Mouse (Mus musculus): ENCODE measurements at regions not wholly inside any gene's neighbourhood (a gene's known extent, or its start where the extent isn't known, plus 50 kb on each side); places are given as distances from the start of the nearest gene placed in this dataset.
"Not testable (repeated sequence)": the region's sequence is repeated elsewhere in the genome, so short reads cannot be mapped to it uniquely, and the experiment has no call there.

DNA sequence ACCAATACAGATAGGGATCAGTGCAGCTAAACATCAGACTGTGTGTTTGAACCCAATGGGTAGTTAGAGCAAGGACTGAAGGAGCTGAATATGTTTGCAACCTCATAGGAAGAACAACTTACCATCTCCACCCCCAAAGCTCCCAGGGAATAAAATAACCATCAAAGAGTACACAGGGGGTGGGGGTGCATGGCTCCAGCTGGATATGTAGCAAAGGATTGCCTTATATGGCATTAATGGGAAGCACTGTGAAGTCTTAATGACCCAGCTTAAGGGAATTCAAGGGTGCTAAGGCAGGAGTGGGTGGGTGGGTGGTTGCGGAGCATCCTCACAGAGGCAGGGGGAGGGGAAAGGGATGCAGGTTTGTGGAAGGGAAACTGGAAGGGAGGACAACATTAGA, 404.0 kb upstream of the Gm12887 start:
- Histone ChIP-seq H3K9me3 (peaks cover 81% of the 10 kb centered on the region), H3K9ac (no peak overlapping the region), H3K4me2 (no peak overlapping the region), H3K36me3 (no peaks in the 10 kb centered on the region), H3K4me1 (no peaks in the 10 kb centered on the region), H3K4me3 (no peak overlapping the region), H3K27ac (replicated peaks) (no peak overlapping the region), H3K27me3 (replicated peaks) (no peaks in the 10 kb centered on the region)
- WGBS = 67% methylated on average over 1 of the region's 1 CpGs
- no peak for ATAC-seq (ENCODE audit: extremely low read depth, insufficient number of reproducible peaks, low FRiP score, low TSS enrichment)

DNA sequence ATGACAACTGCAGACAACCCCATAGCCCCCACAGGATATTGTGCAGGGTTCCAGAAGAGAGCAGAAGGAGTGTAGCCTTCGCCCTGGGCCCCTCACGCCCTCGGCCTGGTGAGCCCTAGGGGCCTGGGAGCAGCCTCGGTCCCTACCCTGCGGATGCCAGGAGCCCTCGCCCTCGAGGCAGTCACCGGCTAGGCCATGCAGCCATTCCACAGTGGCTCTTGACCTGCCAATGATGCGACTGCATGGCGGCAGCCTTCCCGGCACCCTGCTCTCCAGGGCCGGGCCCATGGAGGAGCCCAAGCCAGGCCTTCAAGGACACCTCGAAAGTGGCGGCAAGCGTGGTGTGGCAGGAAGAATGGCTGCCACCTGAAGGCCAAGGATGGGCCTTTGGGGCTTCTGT, 401.0 kb upstream of the Gm12887 start:
- Histone ChIP-seq H3K4me3 (no peak overlapping the region), H3K9me3 (peaks cover 85% of the 10 kb centered on the region), H3K9ac (no peak overlapping the region), H3K36me3 (no peaks in the 10 kb centered on the region), H3K4me1 (no peaks in the 10 kb centered on the region), H3K27ac (replicated peaks) (no peak overlapping the region), H3K4me2 (no peak overlapping the region), H3K27me3 (replicated peaks) (no peaks in the 10 kb centered on the region)
- no peak for ATAC-seq (ENCODE audit: extremely low read depth, insufficient number of reproducible peaks, low FRiP score, low TSS enrichment)
- WGBS = 78% methylated on average over 15 of the region's 15 CpGs

DNA sequence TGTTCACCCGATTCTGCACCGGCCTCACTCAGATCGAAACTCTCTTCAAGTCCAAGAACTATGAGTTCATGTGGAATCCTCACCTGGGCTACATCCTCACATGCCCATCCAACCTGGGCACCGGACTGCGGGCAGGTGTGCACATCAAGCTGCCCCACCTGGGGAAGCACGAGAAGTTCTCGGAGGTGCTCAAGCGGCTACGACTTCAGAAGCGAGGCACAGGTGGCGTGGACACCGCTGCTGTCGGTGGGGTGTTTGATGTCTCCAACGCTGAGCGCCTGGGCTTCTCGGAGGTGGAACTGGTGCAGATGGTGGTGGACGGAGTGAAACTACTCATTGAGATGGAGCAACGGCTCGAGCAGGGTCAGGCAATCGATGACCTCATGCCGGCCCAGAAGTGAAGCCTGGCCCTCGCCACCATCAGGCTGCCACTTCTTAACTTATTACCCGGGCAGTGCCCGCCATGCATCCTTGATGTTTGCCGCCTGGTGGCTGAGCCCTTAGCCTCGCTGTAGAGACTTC, 387.1 kb upstream of the Gm12887 start:
- H3K4me2 ChIP-seq; H3K27me3 ChIP-seq (replicated peaks); H3K27ac ChIP-seq (replicated peaks); H3K4me1 ChIP-seq; H3K36me3 ChIP-seq; H3K4me3 ChIP-seq; H3K9ac ChIP-seq: not testable (repeated sequence)
- 86% methylated on average over 26 of the region's 26 CpGs for WGBS
- peaks cover 89% of the 10 kb centered on the region for H3K9me3 ChIP-seq
- 0 out of 2 replicates have a peak, but pooled peaks have one; percentile 5 for ATAC-seq (ENCODE audit: extremely low read depth, insufficient number of reproducible peaks, low FRiP score, low TSS enrichment)

DNA sequence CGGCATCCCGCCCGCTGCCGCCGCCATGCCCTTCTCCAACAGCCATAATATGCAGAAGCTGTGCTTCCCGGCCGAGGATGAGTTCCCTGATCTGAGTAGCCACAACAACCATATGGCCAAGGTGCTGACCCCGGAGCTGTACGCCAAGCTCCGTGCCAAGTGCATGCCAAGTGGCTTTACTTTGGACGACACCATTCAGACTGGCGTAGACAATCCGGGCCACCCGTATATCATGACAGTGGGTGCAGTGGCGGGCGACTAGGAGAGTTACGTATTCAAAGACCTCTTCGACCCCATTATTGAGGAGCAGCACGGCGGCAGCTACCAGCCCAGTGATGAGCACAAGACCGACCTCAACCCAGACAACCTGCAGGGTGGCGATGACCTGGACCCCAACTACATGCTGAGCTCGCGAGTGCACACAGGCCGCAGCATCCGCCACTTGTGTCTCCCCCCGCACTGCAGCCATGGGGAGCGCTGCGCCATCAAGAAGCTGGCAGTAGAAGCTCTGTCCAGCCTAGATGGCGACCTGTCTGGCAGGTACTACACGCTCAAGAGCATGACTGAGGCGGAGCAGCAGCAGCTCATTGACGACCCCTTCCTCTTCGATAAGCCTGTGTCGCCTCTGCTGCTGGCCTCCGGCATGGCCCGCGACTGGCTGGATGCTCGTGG, 386.4 kb upstream of the Gm12887 start:
- Histone ChIP-seq H3K36me3 (no peaks in the 10 kb centered on the region), H3K9ac (no peak overlapping the region), H3K4me3 (no peak overlapping the region), H3K4me1 (no peaks in the 10 kb centered on the region), H3K27me3 (replicated peaks) (no peaks in the 10 kb centered on the region), H3K27ac (replicated peaks) (no peak overlapping the region), H3K4me2 (no peak overlapping the region), H3K9me3 (peaks cover 89% of the 10 kb centered on the region)
- 86% methylated on average over 39 of the region's 39 CpGs for WGBS
- ATAC-seq (ENCODE audit: extremely low read depth, insufficient number of reproducible peaks, low FRiP score, low TSS enrichment) = peak; percentile 15; the same call in 1 of the 2 replicates

DNA sequence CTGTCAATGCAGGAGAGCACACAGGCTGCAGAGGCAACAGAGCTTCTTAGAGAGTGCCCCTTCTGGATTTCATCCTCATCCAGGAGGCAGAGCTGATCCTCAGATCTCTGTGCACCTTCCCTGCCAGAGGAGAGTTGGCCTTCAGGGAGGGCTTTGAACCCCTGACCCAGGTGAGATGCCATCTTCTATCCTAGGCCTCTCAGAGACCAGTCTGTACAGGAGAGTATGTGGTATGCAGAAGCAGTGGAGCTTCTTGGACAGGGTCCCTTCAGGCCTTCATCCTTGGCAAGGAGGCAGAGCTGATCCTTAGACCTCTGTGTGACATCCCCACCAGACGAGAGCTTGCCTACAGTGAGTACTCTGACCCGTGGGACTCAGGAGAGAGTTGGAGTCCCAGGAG, 364.8 kb upstream of the Gm12887 start:
- H3K4me2 ChIP-seq = no peak overlapping the region
- no peak overlapping the region for H3K27ac ChIP-seq (replicated peaks)
- no peaks in the 10 kb centered on the region for H3K27me3 ChIP-seq (replicated peaks)
- 52% methylated on average over 2 of the region's 2 CpGs for WGBS
- no peak overlapping the region for H3K4me3 ChIP-seq
- no peaks in the 10 kb centered on the region for H3K4me1 ChIP-seq
- H3K9ac ChIP-seq = no peak overlapping the region
- H3K9me3 ChIP-seq = peaks cover 55% of the 10 kb centered on the region
- no peaks in the 10 kb centered on the region for H3K36me3 ChIP-seq
- ATAC-seq (ENCODE audit: extremely low read depth, insufficient number of reproducible peaks, low FRiP score, low TSS enrichment) = no peak

DNA sequence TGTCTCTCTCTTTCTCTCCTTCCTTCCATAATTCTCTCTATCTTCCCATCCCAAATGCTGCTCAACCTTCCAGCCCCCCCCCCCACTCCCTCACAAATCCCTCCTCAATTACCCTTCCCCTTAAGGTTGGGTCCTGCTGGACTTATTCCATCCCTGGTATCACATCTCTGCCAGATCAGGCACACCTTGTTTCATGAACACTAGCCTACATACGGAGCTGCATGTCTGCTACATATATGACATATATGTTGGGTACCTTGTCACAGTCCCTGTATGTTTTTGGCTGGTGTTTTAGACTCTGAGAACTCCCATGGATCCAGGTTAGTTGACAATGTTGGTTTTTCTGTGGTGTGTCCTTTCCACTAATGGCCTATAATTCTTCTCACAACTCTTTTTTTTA, 363.5 kb upstream of the Gm12887 start:
- ATAC-seq (ENCODE audit: extremely low read depth, insufficient number of reproducible peaks, low FRiP score, low TSS enrichment) = no peak
- Histone ChIP-seq H3K36me3 (no peaks in the 10 kb centered on the region), H3K4me3 (no peak overlapping the region), H3K9ac (no peak overlapping the region), H3K4me1 (no peaks in the 10 kb centered on the region), H3K27ac (replicated peaks) (no peak overlapping the region), H3K9me3 (peaks cover 55% of the 10 kb centered on the region), H3K4me2 (no peak overlapping the region), H3K27me3 (replicated peaks) (no peaks in the 10 kb centered on the region)
- WGBS = 56% methylated on average over 1 of the region's 1 CpGs

DNA sequence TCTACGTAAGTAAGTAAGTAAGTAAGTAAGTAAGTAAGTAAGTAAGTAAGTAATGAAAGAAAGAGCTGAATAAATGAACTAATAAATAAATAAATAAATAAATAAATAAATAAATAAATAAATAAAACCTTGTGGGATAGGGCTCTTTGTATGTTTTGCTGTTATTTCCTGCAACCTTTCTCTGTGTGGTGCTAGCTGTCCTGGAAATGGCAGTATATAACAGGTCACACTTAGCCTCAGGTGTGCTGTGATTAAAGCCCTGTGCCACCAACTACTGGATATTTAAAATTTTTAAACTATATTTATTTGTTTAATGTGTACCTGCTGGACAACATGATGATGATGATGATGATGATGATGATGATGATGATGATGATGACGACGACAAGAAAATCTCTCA, 353.9 kb upstream of the Gm12887 start:
- H3K4me2 ChIP-seq = no peak overlapping the region
- H3K4me1 ChIP-seq = no peaks in the 10 kb centered on the region
- no peak overlapping the region for H3K9ac ChIP-seq
- H3K4me3 ChIP-seq = no peak overlapping the region
- peaks cover 30% of the 10 kb centered on the region for H3K9me3 ChIP-seq
- H3K27ac ChIP-seq (replicated peaks) = no peak overlapping the region
- no peaks in the 10 kb centered on the region for H3K27me3 ChIP-seq (replicated peaks)
- no peaks in the 10 kb centered on the region for H3K36me3 ChIP-seq
- WGBS = 65% methylated on average over 3 of the region's 3 CpGs
- ATAC-seq (ENCODE audit: extremely low read depth, insufficient number of reproducible peaks, low FRiP score, low TSS enrichment) = no peak

Measured in heart, embryonic 13.5 days (tissue).